Mouse (Mus musculus): ENCODE measurements around the gene D430041D05Rik.

Gene D430041D05Rik

DNA sequence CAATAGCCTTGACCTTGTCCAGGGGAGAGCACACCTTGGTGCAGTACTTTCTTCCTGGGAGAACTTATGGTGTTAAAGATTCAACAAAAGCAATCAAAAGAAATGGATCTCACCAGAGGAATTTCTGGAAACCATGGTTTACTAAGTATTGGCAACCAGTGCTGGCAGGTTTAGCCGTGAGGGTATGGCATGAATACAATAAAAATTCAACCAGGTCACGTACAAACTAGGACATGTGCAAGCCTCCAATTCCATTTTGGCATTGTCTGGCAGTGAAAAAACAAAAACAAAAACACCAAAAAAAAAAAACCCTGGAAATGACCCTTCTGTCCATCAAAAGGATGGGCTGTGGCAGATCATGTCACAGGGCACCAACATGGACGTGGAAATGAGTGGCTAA, 256.9 kb downstream of the D430041D05Rik start:
- DNase-seq (ENCODE audit: low read depth, low spot score), result no peak

DNA sequence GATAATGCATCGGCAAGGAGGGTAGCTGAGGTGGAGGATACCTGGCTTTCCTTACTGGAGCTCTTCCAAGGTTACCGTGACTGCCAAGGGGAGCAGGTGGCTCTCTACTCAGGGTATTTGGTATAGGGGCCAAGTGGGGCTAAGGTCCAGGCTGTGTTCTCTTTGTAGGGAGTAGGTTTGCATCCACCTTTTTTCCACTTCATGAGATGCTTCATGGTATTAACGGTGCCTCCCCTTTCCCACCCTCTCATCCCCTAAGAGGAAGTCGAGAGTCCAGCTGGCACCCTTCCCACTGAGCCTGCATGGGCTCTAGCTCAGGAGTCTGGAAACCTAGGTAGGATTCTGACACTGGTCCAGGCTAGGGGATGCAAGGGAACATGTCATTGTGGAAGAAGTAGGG, 257.5 kb downstream of the D430041D05Rik start:
- DNase-seq (ENCODE audit: low read depth, low spot score), result no peak

DNA sequence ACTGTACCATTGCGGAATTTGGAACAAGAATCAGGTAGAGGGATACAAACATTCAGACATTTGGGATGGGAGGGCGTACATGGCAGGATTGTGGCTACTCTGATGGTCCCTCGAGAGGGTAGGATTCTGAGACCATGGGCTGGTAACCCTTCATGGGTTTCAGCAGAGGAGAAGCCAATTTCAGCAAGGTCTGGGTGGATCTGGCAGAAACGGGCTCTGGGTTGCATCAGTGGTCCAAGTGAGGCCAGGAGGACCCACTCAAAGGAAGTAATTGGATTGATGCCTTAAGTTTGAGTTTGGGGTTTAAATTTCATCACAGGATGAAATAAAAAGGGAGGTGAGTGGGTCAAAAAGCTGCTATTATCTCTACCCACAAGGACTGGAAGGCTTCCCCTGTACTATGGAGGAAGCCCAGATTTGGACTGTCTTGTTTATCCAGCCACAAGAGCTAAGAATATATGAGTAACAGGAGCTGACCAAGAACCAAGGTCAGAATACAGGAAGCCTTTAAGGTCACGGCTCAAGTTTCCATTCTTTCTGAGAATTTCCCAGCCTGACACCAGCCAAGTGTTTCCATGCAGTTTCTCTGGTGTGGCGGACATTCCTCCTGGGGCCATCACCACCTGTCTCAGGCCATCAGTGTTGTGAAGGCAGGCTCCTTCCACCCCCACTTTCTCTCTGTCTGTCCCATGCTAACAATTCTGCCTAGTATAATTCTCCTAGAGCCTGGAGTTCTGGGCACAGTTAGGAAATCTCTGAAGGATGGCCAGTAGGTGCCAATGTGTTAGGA, 260.0 kb downstream of the D430041D05Rik start:
- DNase-seq (ENCODE audit: low read depth, low spot score), result no peak

DNA sequence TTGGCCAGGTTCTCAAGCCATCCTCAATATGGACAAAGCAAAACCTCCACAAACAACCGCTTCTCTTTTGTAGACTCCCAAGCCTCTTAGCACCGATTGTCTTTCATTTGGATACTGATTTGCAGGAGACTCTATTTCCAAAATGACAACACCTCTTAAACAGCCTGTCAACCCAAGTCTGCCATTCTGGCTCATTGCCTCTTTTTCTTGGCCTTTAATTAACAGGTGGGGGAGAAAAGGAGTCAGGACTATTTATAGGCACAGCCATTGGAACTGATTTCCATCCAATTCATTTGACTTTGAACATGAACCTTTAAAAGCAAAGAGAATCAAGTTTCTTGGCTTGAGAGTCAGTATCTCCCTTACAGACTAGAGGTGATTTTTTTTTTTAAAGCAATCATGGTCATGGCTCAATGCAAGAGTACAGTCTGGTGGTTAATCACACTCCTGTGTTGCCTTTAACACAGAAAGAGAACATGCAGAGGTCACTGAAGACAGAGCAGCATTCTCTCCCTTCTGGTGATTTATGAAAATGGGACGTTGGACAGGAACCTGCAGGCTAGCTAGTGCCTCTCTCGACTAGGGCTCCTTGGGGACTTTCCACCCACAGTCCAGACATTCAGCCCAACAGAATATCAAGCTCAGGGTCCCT, 262.8 kb downstream of the D430041D05Rik start:
- DNase-seq (ENCODE audit: low read depth, low spot score), result no peak

DNA sequence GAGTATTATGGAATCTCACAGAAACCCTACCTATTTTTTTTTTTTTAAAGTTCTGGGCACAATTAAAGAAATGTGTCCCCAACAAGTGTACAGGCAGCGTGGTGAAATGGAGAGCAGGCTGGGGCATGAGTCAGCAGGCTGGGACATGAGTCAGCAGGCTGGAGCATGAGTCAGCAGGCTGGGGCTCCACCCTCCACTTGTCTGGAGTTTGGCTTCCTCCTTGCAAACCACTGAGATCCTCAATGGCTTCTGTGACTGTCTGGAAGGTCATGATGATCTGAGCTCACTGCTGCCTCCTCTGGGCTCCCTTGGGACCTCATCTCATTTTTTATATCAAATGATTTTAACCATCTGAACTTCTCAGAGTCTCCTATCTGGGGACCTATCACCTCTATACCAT, 264.8 kb downstream of the D430041D05Rik start:
- no peak for DNase-seq (ENCODE audit: low read depth, low spot score)

DNA sequence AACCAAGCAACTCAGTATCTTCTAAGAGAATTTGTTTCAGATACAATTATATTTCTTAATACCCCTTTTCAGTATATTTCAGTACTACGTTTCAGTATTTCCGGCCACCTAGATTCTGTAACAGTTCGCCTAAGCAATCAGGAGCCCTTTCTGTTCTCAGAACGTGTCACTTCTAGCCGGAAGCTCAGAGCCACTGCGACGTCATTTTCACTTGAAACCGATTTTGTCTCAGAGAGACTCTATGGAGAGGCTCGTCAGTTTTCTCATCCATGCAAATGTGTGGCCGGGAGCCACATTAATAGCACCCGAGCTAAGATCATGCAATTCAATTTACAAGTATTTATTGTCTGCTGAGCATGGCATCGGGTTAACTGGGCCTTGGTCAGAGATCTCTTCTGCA, 266.8 kb downstream of the D430041D05Rik start:
- DNase-seq (ENCODE audit: low read depth, low spot score), result no peak

DNA sequence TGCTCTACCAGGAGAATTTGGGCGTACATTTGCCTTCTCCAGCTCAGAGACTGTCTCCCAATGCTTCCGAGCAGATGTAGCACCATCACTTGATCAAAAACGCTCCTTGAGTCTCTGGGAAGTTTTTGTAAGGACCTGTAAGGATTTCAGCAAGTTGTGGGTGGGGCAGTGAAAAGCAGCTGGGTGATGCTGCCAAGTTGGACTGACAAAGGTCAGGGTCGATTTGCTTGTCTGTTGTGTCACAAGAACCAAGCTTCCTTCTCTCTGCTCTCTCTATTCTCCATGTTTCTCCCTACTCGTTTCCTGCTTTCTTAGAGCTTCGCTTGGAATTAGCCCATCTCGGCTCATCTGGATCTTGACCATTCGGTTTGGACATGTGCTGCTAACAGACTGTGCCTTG, 268.7 kb downstream of the D430041D05Rik start:
- no peak for DNase-seq (ENCODE audit: low read depth, low spot score)

DNA sequence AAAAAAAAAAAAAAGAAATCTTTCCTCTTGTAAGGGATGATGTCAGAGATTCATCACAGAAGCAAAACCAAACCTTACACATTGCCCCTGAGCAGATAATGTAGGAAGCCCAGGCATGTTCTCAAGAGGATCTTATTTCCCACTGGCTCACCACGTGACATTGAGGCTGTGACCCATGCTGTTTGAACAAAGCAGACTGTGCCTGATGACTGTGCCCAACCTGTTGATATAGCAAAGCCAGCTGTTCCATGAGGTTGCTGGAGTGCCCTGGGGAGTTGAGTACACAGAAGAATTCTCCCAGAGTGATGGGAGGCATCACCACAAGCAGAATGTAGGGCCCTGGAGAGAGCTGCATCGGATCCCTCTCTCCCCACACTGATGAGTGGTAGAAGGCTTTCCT, 274.9 kb downstream of the D430041D05Rik start:
- no peak for DNase-seq (ENCODE audit: low read depth, low spot score)

DNA sequence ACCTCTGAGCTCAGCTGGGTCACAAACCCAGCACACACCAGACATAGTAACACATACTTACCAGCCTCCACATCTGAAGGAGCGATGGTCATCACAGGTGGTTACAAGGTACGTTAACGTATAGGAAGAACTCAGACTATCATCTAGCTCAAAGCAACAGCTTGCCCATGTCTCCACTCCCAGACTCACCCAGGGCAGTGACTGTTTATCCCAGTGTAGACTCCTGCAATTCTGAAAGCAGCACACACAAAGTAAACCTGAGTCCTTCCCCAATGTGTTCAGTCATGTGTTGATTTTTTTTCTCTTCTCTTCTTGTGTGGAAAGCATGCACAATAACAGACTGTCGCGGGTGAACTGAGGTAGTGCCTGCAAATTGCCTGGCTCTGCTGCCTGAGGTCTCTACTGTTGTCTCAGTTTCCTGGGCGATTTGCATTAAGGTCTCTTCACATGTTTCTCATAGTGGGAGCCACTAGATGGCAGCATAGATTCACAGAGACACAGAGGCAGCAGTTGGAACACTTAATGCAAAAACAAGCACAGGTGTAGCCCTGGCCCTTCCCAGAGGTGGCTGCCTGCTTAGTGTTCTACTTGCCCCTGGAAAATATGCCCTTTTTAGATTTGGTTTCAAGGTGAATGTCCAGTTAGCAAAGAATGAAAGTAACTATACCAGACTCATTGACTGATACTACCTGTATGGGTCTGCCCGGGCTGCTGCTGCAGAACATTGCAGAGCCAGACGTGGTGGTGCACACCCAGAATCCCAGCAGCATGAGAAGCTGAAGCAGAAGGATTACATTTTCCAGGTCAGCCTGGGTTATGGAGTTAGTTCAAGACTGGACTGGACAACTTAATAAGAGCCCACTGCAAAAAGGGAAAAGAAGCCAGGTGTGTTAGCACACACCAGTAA, 276.4 kb downstream of the D430041D05Rik start:
- peak; percentile 70 for DNase-seq (ENCODE audit: low read depth, low spot score)

DNA sequence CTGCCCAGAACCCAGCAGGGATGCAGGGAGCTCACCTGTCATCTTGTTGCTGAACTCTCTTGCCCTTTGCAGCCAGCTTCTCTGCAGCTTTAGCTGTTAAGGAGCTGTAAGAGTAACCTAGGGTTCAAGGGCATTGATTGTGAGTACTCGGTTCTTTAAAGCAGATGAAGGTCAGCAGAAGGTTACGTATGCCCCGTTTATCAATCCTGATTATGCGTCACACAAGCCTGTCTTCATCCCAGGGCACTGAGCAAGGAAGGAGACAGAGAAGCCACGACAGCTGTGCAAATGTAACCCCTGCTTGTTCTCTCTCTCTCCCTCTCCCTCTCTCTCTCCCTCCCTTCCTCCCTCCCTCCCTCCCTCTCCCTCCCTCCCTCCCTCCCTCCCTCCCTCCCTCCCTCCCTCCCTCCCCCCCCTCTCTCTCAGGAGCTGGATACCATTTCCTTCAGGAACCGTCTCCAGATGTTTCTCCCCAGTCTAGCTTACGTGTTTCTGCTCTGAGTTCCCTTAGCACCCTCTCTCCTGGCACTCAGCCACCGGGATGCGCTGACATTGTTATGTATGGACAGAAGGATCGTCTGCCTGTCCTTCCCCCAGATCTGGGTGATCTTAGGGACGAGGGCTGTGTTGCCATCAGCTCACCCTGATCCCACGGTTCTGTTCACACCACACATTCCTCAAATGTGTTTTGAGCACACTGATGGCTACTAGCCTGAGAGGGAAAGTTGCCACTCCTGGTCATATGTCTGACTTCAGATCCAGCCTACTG, 277.6 kb downstream of the D430041D05Rik start:
- no peak for DNase-seq (ENCODE audit: low read depth, low spot score)

DNA sequence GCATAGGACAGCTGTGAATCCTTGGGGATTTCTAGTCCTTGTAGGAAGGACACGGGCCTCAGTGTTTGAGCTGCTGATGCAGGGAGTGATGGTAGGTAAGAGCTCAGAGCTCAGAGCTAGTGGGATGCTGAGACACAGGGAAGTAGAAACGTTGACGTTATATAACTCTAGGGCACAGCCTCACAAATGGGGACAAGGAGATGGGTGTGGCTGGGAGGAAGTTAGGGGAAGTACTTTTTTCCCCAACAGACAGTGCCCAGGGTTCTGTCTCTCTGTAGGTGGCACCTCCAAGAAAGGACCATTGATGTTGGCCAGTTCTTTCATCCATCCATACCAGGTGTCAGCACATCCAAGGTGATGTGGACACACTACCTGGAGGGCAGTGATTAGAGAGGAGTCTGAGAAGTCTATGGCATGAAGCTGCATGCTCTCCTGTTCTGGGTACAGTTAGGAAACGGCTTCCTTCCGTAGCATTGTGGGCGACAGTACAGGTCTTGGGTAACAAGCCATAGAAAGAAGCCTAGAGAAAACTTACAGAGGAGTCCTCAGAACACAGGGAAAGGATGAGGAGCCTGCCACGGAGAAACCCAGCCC, 278.4 kb downstream of the D430041D05Rik start:
- no peak for DNase-seq (ENCODE audit: low read depth, low spot score)

DNA sequence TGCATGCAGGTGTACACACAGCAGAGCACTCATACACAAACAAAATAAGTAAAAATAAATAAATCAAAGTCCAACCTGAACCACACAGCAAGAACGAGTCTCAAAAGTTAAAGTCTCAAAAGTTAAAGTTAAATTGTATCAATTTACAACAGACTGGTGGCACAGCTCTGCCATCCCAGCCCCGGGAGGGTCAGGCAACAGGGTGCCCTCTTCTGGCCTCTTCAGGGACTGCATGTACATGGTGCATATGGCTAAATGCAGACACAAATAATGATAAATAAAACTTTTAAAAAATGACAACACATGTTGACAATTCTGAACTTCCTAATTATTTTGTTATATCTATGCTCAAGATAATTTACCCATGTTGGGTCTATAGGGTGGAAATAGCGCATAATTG, 279.8 kb downstream of the D430041D05Rik start:
- no peak for DNase-seq (ENCODE audit: low read depth, low spot score)

DNA sequence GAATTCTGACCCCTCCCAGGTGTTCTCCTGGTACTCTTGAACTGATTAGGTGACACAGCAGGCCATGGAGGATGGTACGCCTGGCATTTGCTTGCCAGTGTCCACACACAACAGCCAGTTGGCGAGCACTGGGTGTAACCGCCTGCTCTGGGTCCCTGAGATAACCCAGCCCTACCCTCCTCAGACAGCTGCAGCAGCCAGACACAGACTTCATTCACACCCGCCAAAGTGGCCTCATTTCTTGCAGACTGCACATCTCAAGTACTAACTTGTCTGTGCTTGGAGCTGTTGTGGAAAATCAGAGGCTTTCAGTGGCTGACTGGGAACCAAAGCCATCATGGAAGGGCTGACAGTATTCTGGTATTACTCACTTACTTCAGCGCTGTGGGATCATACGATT, 280.6 kb downstream of the D430041D05Rik start:
- no peak for DNase-seq (ENCODE audit: low read depth, low spot score)

DNA sequence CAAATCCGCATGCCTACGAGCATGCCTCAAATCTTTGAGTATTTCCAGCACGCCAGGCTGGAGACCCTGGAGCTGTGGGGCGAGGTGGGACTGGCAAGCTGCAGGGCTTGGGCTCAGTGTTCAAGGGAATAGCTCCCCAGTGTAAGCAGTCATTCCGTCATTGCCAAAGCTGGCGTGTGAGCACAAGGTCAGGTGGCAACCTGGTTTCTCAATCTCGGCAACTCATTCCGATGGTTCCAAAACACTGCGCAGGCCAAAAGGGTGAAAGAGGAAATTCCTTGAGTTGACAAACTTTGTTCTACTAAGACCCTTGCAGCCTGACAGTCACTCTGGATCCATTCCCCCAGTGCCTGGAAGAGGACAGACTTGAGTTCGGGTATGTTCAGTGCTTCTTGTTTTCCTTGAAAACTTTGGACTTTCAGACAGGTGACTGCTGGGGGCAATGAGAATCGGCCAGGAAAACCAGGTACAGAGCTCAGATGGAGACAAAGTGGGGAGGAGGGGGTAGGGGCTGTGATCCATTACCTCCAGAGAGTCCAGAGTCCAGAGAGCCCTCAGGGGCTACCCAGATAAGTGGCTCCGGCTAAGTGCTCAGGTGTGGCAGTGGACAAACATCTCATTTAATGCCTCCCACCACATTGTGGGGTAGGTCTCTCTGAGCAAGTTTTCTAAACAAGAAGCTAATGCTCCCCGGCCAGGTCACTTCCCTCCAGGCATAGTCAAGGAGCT, 281.8 kb downstream of the D430041D05Rik start:
- no peak for DNase-seq (ENCODE audit: low read depth, low spot score)

DNA sequence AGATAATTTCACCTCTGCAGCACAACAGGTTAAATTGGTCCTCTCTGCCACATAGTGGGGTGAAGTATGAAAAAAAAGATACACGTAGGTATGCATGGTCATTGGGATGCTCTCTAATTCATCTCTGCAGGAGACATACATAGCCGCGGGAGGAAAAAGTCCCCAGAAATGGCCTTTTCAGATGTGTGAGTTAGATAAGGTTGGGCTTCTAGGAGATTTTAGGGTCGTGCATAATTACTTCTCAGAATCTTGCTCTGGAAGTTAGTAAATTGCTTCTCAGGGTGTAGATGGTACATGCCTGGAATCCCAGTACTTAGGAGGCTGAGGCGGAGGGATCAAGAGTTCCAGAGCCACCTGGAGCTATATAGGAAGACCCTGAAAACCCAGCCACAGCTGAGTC, 286.7 kb downstream of the D430041D05Rik start:
- no peak for DNase-seq (ENCODE audit: low read depth, low spot score)

DNA sequence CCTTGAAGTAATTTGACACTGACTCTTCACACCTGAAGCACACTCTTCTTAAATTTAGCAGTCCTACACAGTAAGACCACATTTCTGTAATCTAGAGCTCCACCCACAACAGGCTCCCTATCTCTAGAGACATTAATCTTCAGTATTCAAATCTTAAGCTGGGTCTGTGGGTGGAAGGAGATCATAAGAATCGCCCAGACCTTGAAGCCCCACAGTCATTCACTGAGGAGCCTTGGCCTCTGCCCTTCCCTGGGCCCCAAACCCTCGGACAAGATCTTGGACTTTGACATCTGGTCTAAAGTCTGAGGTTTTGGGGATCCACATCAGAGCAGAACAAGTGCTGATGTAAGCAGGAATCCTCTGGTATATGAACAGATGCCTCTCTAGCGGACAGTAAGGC, 287.3 kb downstream of the D430041D05Rik start:
- no peak for DNase-seq (ENCODE audit: low read depth, low spot score)

DNA sequence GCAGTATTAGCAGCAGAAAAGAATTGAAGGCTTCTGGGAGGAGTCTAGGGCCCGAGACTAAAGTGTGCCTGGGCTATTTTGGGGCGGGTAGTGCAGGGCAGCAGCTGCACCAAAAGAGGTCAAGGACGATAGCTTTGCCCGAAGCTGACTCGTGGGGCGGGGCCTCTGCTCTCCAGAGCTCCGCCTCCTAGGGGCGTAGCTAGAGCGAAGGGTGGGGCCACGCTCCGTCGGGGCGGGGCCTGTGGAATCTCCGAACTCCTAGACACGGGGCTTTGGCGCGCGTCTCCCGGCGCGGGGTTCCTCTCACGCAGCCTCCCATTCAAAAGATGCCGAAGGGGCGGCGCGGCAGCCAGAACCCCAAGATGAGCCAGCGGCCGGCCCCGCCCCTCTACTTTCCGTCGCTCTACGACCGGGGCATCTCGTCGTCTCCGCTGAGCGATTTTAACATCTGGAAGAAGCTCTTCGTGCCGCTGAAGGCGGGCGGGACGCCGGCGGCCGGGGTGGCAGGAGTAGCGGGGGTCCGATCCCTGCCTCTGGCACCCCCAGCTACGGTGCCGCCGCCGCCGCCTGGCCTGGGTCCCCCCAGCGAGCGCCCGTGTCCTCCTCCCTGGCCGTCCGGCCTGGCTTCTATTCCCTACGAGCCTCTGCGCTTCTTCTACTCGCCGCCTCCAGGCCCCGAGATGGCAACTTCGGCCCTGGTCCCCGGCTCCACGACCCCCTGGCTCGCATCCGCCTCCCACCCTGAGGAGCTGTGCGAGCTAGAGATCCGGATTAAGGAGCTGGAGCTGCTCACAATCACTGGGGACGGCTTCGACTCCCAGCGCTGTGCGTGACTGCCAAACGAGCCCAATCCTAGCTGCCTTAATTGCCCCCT, 288.1 kb downstream of the D430041D05Rik start, which contains the start of gene A930018P22Rik:
A930018P22Rik (plus strand) TSS at position 265 of the 874 bp plus-strand sequence.
- peak; percentile 94 for DNase-seq (ENCODE audit: low read depth, low spot score)

DNA sequence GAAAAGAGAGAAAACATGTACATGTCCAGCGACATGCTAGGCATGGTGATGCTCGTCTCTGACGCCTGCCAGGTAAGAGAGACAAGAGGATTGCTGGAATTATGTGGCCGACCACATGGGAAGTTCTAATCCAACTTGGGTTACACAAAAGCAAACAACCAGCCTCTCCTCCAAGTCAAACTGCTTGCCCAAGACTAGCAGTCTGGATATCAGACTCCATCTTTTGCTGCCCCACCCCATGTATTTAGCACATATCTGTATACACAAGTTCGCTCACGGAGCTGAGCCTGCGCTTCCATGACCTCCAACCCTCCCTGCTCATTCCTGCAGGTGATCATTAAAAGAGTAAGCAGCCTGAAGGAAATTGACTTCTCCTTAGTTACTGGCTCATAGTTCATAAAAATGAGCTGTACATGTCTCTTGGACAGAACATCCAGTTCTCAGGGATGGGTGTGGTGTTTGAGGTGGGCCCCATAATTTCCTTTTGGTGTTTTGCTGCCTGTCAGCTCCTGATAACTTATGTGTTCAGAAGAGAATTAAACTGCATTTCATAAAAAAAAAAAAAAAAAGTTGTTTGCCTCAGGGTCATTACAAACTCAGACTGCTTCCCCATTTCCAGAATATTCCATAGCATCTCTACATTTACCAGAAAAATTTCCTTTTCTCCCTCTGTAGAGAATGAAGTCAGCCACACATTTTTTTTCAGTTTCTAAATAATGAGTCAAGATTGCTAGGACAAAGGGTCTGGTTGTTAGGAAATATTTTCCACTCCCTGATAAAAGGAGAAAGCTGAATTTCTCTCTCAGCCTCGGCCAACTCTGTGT, 288.9 kb downstream of the D430041D05Rik start:
- no peak for DNase-seq (ENCODE audit: low read depth, low spot score)

All from retina, adult 2 months (tissue).